Mouse (Mus musculus) hematopoietic multipotent progenitor cell, adult 10-12 weeks (in vitro differentiated cells): ENCODE data around the gene Mchr1. TPM values are rescaled to one million over a fixed set of nuclear protein-coding genes. Genes with fewer than 3 reads are reported as not detected.

Experiments
- polyA plus RNA-seq: library from polyadenylated mRNA; stranded (reverse); fragments of >175 nt; gene quantifications from 2 replicates; pipeline ENCODE4 v1.2.3, GENCODE M21; 2012; ENCODE audit warnings: low replicate concordance

The Mchr1 gene
- polyA plus RNA-seq = 0.04 TPM in 1 of 2 replicates, not detected in the other

GRCm38 (mm10) chr15:81235086-81235920 lies at the start of gene Mchr1:
TSS of gene Mchr1 (plus strand) at chr15:81235499.

GRCm38 (mm10) chr15:81190630-81191178 lies 44.6 kb upstream of the Mchr1 start, which contains the start of gene Mrtfa:
TSS of gene Mrtfa (minus strand) at chr15:81190757.

Other genes with a start within 250 kb of the Mchr1 start
- gene Mrtfa, start 44.7 kb upstream of the Mchr1 start, polyA plus RNA-seq = 168 and 279 TPM in 2 replicates
- 3.2 and 4.2 TPM in 2 replicates for gene Slc25a17, start 125.3 kb downstream of the Mchr1 start, polyA plus RNA-seq
- gene St13, start 164.6 kb downstream of the Mchr1 start, polyA plus RNA-seq = 75.6 and 106 TPM in 2 replicates
- gene Xpnpep3, start 164.6 kb downstream of the Mchr1 start, polyA plus RNA-seq = 0.28 and 0.86 TPM in 2 replicates
- gene Dnajb7, start 172.8 kb downstream of the Mchr1 start, polyA plus RNA-seq = 0.11 TPM in 1 of 2 replicates, not detected in the other
- gene Rbx1, start 230.8 kb downstream of the Mchr1 start, polyA plus RNA-seq = 3.3 and 45.9 TPM in 2 replicates